Mouse (Mus musculus) yolk sac, embryonic 10.5 days (tissue): ENCODE data around the gene Cfap54.

ENCODE experiments used
- DNase-seq: peaks from one replicate; pipeline ENCODE4 v3.0.0-alpha.2; 2017; ENCODE audit warnings: low spot score

The Cfap54 gene

GRCm38 (mm10) chr10:93053315-93053714, 28.1 kb downstream of the Cfap54 start:
- no peak for DNase-seq

- DNase-seq = peak; percentile 64
Measured at GRCm38 (mm10) chr10:93051016-93051726, 30.2 kb downstream of the Cfap54 start.

GRCm38 (mm10) chr10:93050571-93050970, 30.8 kb downstream of the Cfap54 start:
- DNase-seq = no peak

- DNase-seq = no peak
Measured at GRCm38 (mm10) chr10:93043195-93043594, 38.2 kb downstream of the Cfap54 start.

- DNase-seq = no peak
Measured at GRCm38 (mm10) chr10:93041850-93042249, 39.6 kb downstream of the Cfap54 start.

GRCm38 (mm10) chr10:93041392-93041791, 40.0 kb downstream of the Cfap54 start:
- DNase-seq = no peak

GRCm38 (mm10) chr10:93036532-93036931, 44.9 kb downstream of the Cfap54 start:
- DNase-seq = no peak

- no peak for DNase-seq
Measured at GRCm38 (mm10) chr10:93035489-93035888, 45.9 kb downstream of the Cfap54 start.

- DNase-seq = no peak
Measured at GRCm38 (mm10) chr10:93023295-93023694, 58.1 kb downstream of the Cfap54 start.

GRCm38 (mm10) chr10:93014059-93014795, 67.2 kb downstream of the Cfap54 start:
- peak; percentile 7 for DNase-seq

GRCm38 (mm10) chr10:93011085-93011484, 70.3 kb downstream of the Cfap54 start:
- DNase-seq = no peak

- DNase-seq = no peak
Measured at GRCm38 (mm10) chr10:93006970-93007369, 74.4 kb downstream of the Cfap54 start.

- no peak for DNase-seq
Measured at GRCm38 (mm10) chr10:93006405-93006804, 75.0 kb downstream of the Cfap54 start.

GRCm38 (mm10) chr10:92998536-92998935, 82.9 kb downstream of the Cfap54 start:
- no peak for DNase-seq

GRCm38 (mm10) chr10:92995186-92995585, 86.2 kb downstream of the Cfap54 start:
- no peak for DNase-seq

GRCm38 (mm10) chr10:92994340-92994739, 87.1 kb downstream of the Cfap54 start:
- DNase-seq = no peak

- no peak for DNase-seq
Measured at GRCm38 (mm10) chr10:92992526-92992925, 88.9 kb downstream of the Cfap54 start.

- DNase-seq = no peak
Measured at GRCm38 (mm10) chr10:92990576-92990975, 90.8 kb downstream of the Cfap54 start.

GRCm38 (mm10) chr10:92965134-92965533, 116.3 kb downstream of the Cfap54 start:
- DNase-seq = no peak

GRCm38 (mm10) chr10:92950044-92950443, 131.4 kb downstream of the Cfap54 start:
- no peak for DNase-seq

- DNase-seq = no peak
Measured at GRCm38 (mm10) chr10:92942848-92943645, 138.4 kb downstream of the Cfap54 start.

GRCm38 (mm10) chr10:92941616-92942015, 139.8 kb downstream of the Cfap54 start:
- no peak for DNase-seq
